Mouse (Mus musculus) megakaryocyte, embryonic 14.5 days (primary cell): ENCODE results near the gene 1700069L16Rik.

Experiments
- FLI1 ChIP-seq: IDR thresholded peaks from 2 replicates; pipeline ENCODE4 v1.6.1; 2012; ENCODE audit warnings: low read length, inconsistent platforms, mixed read lengths
- GATA1 ChIP-seq: IDR thresholded peaks from 3 replicates; pipeline ENCODE4 v1.6.1; 2012; ENCODE audit warnings: mixed read lengths, low read length, inconsistent platforms, borderline replicate concordance

- no peak for TF ChIP-seq GATA1
- TF ChIP-seq FLI1 = peak; percentile 85
Observed at GRCm38 (mm10) chr5:113771213-113772162, 46.9 kb upstream of the 1700069L16Rik start.
